Mouse (Mus musculus) adrenal gland, adult (tissue): ENCODE results near the gene Higd1a.

Experiments
- DNase-seq, 2 experiments: peaks; one replicate each; pipeline ENCODE4 v3.0.0; 2022 to 2023; ENCODE audit warnings: low spot score in 1 of 2; ENCODE audit not compliant: inconsistent age in 2 of 2

The Higd1a gene

GRCm38 (mm10) chr9:121798887-121799520 lies 59.2 kb downstream of the Higd1a start:
- DNase-seq: no peak
